ENCODE assay signal across 8 mouse cellular contexts in genomic region chr17:48602554-48602953, GRCm38 (mm10).
A peak's percentile ranks its signal among the peaks of the same experiment; 100 is the strongest.
DNase-seq lines count a peak whose midpoint lies in the region; ATAC-seq and TF ChIP-seq lines count a peak whose summit lies in the region.

No protein-coding gene starts in this region.

- no peak overlapping the region for H3K9ac ChIP-seq in embryonic facial prominence, embryonic 13.5 days
- no peak overlapping the region for H3K9ac ChIP-seq in hindbrain, postnatal 0 days (replicated peaks; ENCODE audit: low read length)

- no peaks in the 10 kb centered on the region for H3K9me3 ChIP-seq in embryonic facial prominence, embryonic 13.5 days
- no peaks in the 10 kb centered on the region for H3K9me3 ChIP-seq in hindbrain, postnatal 0 days (ENCODE audit: low read length)

- 4% methylated on average over 6 of the region's 6 CpGs for WGBS in embryonic facial prominence, embryonic 13.5 days
- WGBS in hindbrain, postnatal 0 days: 3% methylated on average over 6 of the region's 6 CpGs

- peak; percentile 27 to 76 for DNase-seq in adrenal gland, adult (ENCODE audit: inconsistent age in 2 of 2, low spot score in 1 of 2)
- no peak for DNase-seq in adrenal gland, adult 8-10 months
- DNase-seq in adrenal gland, postnatal 36 days: peak; percentile 54 to 67
- DNase-seq in hindbrain, postnatal 0 days (ENCODE audit: low spot score): peak; percentile 82
- DNase-seq in left cerebral cortex, adult 11 months (ENCODE audit: low spot score): peak; percentile 10
- peak; percentile 67 for DNase-seq in mesoderm, embryonic 11.5 days (ENCODE audit: low read depth, low spot score)
- DNase-seq in skeletal muscle tissue, adult 2 months (ENCODE audit: low read depth, low spot score): peak; percentile 30

- 0 out of 2 replicates have a peak, but pooled peaks cover 3% of the 10 kb centered on the region for H3K27me3 ChIP-seq in embryonic facial prominence, embryonic 13.5 days
- H3K27me3 ChIP-seq in hindbrain, postnatal 0 days (ENCODE audit: insufficient read depth, low read length): no peaks in the 10 kb centered on the region

- 0 out of 2 replicates have a peak, but pooled peaks cover 3% of the 10 kb centered on the region for H3K4me1 ChIP-seq in embryonic facial prominence, embryonic 13.5 days
- no peaks in the 10 kb centered on the region for H3K4me1 ChIP-seq in hindbrain, postnatal 0 days (ENCODE audit: insufficient read depth, low read length)

- no peak overlapping the region for H3K27ac ChIP-seq in embryonic facial prominence, embryonic 13.5 days
- no peak overlapping the region for H3K27ac ChIP-seq in hindbrain, postnatal 0 days

- H3K4me2 ChIP-seq in embryonic facial prominence, embryonic 13.5 days: no peak overlapping the region
- H3K4me2 ChIP-seq in hindbrain, postnatal 0 days (ENCODE audit: low read depth, low read length): no peak overlapping the region

- peak; percentile 79 for TF ChIP-seq CTCF in hindbrain, postnatal 0 days (IDR thresholded peaks at IDR 0.05; ENCODE audit: low read depth)

- H3K36me3 ChIP-seq in embryonic facial prominence, embryonic 13.5 days: no peaks in the 10 kb centered on the region
- H3K36me3 ChIP-seq in hindbrain, postnatal 0 days (ENCODE audit: insufficient read depth, low read length): no peaks in the 10 kb centered on the region

- ATAC-seq in embryonic facial prominence, embryonic 13.5 days (ENCODE audit: insufficient number of reproducible peaks, insufficient read depth, low FRiP score, low TSS enrichment, low read depth): peak; percentile 57; the same call in 1 of the 2 replicates
- ATAC-seq in hindbrain, postnatal 0 days: peak; percentile 53

- no peak overlapping the region for H3K4me3 ChIP-seq in embryonic facial prominence, embryonic 13.5 days
- no peak overlapping the region for H3K4me3 ChIP-seq in hindbrain, postnatal 0 days (ENCODE audit: low read length)
